In genomic region chr11:11530126-11530525, GRCm38 (mm10) we compare ENCODE assay signal across 27 mouse cellular contexts.
"Had no signal": no experiment of that assay in that cellular context is flagged by ENCODE, and none has a peak within 500 bp of the region (broad histone marks: within the 10 kb centered on the region; RNA-seq: fewer than 3 reads in every experiment).

No protein-coding gene starts in this region.

- H3K4me3 ChIP-seq: gastrocnemius, adult 2 months; heart, embryonic 10.5 days; heart, embryonic 12.5 days; hindbrain, embryonic 10.5 days; hindbrain, embryonic 13.5 days; hindbrain, embryonic 15.5 days; kidney, embryonic 15.5 days; layer of hippocampus, adult 2 months; left cerebral cortex, adult 2 months; limb, embryonic 10.5 days; limb, embryonic 12.5 days; liver, embryonic 13.5 days had no signal

- H3K9ac ChIP-seq: heart, embryonic 12.5 days; hindbrain, embryonic 13.5 days; hindbrain, embryonic 15.5 days; kidney, embryonic 15.5 days; limb, embryonic 12.5 days; liver, embryonic 13.5 days had no signal

- DNase-seq: gastrocnemius, adult 2 months; gastrocnemius, postnatal 10 days; gastrocnemius, postnatal 25 days; heart, adult 18-20 months; heart, postnatal 10 days; heart, postnatal 36 days; kidney, adult 11 months; kidney, adult 2 months; kidney, adult 9 months; kidney, postnatal 14 days; kidney, postnatal 4 days; liver; liver, embryonic 13.5 days had no signal

- H3K4me2 ChIP-seq: heart, embryonic 12.5 days; hindbrain, embryonic 13.5 days; hindbrain, embryonic 15.5 days; kidney, embryonic 15.5 days; limb, embryonic 12.5 days; liver, embryonic 11.5 days; liver, embryonic 13.5 days had no signal

- H3K27ac ChIP-seq: gastrocnemius, adult 2 months; heart, embryonic 10.5 days; hindbrain, embryonic 10.5 days; hindbrain, embryonic 13.5 days; hindbrain, embryonic 15.5 days; hindbrain, postnatal 0 days; kidney, embryonic 15.5 days; kidney, postnatal 0 days; layer of hippocampus, adult 2 months; left cerebral cortex, adult 2 months; limb, embryonic 10.5 days; limb, embryonic 12.5 days; liver, embryonic 13.5 days had no signal

- H3K36me3 ChIP-seq: heart, embryonic 10.5 days; heart, embryonic 12.5 days; hindbrain, embryonic 10.5 days; hindbrain, embryonic 13.5 days; hindbrain, embryonic 15.5 days; kidney, embryonic 15.5 days; limb, embryonic 10.5 days; limb, embryonic 12.5 days; liver, embryonic 13.5 days had no signal

- H3K9me3 ChIP-seq: heart, embryonic 10.5 days; heart, embryonic 12.5 days; hindbrain, embryonic 10.5 days; hindbrain, embryonic 13.5 days; hindbrain, embryonic 15.5 days; kidney, embryonic 15.5 days; limb, embryonic 10.5 days; limb, embryonic 12.5 days; liver, embryonic 13.5 days had no signal

- H3K4me1 ChIP-seq: heart, embryonic 10.5 days; heart, embryonic 12.5 days; hindbrain, embryonic 10.5 days; hindbrain, embryonic 15.5 days; kidney, embryonic 15.5 days; limb, embryonic 10.5 days; limb, embryonic 12.5 days had no signal

- H3K27me3 ChIP-seq: heart, embryonic 12.5 days; hindbrain, embryonic 13.5 days; hindbrain, embryonic 15.5 days; kidney, embryonic 15.5 days; limb, embryonic 12.5 days; liver, embryonic 13.5 days had no signal

- ATAC-seq: hindbrain, postnatal 0 days; intestine, embryonic 16.5 days had no signal
